Mouse (Mus musculus): ENCODE data around the gene Gpr152. TPM values are rescaled to one million over a fixed set of nuclear protein-coding genes. Genes with fewer than 3 reads are reported as not detected.

Gpr152 gene
- polyA plus RNA-seq, 1 experiment from 2014 or later: not detected

DNA sequence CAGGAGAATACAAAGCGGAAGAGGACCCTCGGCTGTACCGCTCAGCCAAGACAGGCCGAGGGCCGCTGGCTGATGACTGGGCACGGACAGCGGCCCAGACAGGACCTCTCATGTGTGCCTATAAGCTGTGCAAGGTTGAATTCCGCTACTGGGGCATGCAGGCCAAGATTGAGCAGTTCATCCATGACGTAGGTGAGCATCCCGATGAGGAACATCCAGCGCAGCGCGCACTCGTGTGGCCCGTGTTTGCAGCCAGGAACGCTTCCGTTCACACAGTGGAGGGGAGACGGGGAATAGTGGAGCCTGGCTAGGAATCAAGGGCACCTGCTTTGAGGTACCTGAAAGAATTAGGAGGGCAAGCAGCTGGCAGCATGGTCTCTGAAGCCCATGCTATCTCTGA, 36.3 kb upstream of the Gpr152 start:
- no peak overlapping the region for H3K9ac ChIP-seq (ENCODE audit: low read depth, low read length)
- DNase-seq (ENCODE audit: low spot score): no peak
- H3K27ac ChIP-seq (ENCODE audit: low read depth, low read length): no peak overlapping the region
- H3K27me3 ChIP-seq (ENCODE audit: control insufficient read depth, insufficient read depth, low read length): peaks cover 23% of the 10 kb centered on the region
- peaks cover 14% of the 10 kb centered on the region for H3K4me1 ChIP-seq (replicated peaks; ENCODE audit: control insufficient read depth, insufficient read depth, low read length)
- 94% methylated on average over 18 of the region's 18 CpGs for WGBS
- ATAC-seq (ENCODE audit: low FRiP score): no peak
- no peak overlapping the region for H3K4me3 ChIP-seq (ENCODE audit: low read depth, low read length)
- H3K36me3 ChIP-seq (ENCODE audit: control insufficient read depth, insufficient read depth, low read length): no peaks in the 10 kb centered on the region
- no peaks in the 10 kb centered on the region for H3K9me3 ChIP-seq (ENCODE audit: control insufficient read depth, low read length)
- H3K4me2 ChIP-seq (replicated peaks; ENCODE audit: low read depth, low read length): no peak overlapping the region

DNA sequence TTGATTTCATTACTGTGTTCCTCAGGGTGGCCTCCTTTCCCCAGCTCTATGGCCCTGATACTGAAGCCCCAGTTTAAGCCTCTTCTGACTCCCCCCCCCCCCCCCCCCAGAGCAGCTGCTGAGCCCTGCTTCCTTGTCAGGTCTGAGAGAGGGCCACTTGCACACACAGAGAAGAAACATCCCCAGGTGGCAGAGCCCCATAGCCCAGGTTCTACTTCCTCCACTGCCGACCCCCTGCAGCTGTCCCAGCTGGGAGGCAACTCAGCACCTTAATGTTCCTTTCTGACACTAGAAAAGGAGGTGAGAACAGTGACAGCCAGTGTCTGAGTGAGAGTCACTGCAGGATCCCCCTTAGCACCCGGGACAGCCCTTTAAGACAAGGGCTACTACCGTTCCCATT, 35.8 kb upstream of the Gpr152 start:
- no peaks in the 10 kb centered on the region for H3K9me3 ChIP-seq (ENCODE audit: control insufficient read depth, low read length)
- ATAC-seq (ENCODE audit: low FRiP score) (no peak), DNase-seq (ENCODE audit: low spot score) (no peak)
- 75% methylated on average over 3 of the region's 3 CpGs for WGBS
- H3K4me1 ChIP-seq (replicated peaks; ENCODE audit: control insufficient read depth, insufficient read depth, low read length): peaks cover 13% of the 10 kb centered on the region
- no peak overlapping the region for H3K4me3 ChIP-seq (ENCODE audit: low read depth, low read length)
- H3K4me2 ChIP-seq (replicated peaks; ENCODE audit: low read depth, low read length): no peak overlapping the region
- no peaks in the 10 kb centered on the region for H3K36me3 ChIP-seq (ENCODE audit: control insufficient read depth, insufficient read depth, low read length)
- peaks cover 23% of the 10 kb centered on the region for H3K27me3 ChIP-seq (ENCODE audit: control insufficient read depth, insufficient read depth, low read length)
- H3K27ac ChIP-seq (ENCODE audit: low read depth, low read length): no peak overlapping the region
- no peak overlapping the region for H3K9ac ChIP-seq (ENCODE audit: low read depth, low read length)

DNA sequence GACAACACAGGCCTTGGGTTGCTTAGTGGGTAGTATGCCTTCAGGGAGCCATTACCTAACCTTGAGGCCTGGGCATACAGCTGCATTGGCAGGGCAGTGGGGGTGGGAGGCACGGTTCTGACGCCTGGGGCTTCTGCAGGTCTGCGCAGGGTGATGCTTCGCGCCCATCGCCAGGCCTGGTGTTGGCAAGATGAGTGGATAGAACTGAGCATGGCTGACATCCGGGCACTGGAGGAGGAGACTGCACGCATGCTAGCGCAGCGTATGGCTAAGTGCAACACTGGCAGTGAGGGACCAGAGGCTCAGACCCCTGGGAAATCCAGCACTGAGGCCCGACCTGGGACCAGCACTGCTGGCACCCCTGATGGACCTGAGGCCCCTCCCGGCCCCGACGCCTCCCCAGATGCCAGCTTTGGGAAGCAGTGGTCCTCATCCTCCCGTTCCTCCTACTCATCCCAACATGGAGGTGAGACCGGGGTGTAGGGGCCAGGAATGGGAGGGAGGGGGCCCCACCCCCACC, 34.9 kb upstream of the Gpr152 start:
- no peak overlapping the region for H3K4me3 ChIP-seq (ENCODE audit: low read depth, low read length)
- no peak for ATAC-seq (ENCODE audit: low FRiP score)
- no peak overlapping the region for H3K9ac ChIP-seq (ENCODE audit: low read depth, low read length)
- peaks cover 10% of the 10 kb centered on the region for H3K4me1 ChIP-seq (replicated peaks; ENCODE audit: control insufficient read depth, insufficient read depth, low read length)
- H3K27me3 ChIP-seq (ENCODE audit: control insufficient read depth, insufficient read depth, low read length): peaks cover 21% of the 10 kb centered on the region
- no peak for DNase-seq (ENCODE audit: low spot score)
- no peak overlapping the region for H3K27ac ChIP-seq (ENCODE audit: low read depth, low read length)
- 86% methylated on average over 16 of the region's 16 CpGs for WGBS
- no peaks in the 10 kb centered on the region for H3K36me3 ChIP-seq (ENCODE audit: control insufficient read depth, insufficient read depth, low read length)
- no peaks in the 10 kb centered on the region for H3K9me3 ChIP-seq (ENCODE audit: control insufficient read depth, low read length)
- no peak overlapping the region for H3K4me2 ChIP-seq (replicated peaks; ENCODE audit: low read depth, low read length)

DNA sequence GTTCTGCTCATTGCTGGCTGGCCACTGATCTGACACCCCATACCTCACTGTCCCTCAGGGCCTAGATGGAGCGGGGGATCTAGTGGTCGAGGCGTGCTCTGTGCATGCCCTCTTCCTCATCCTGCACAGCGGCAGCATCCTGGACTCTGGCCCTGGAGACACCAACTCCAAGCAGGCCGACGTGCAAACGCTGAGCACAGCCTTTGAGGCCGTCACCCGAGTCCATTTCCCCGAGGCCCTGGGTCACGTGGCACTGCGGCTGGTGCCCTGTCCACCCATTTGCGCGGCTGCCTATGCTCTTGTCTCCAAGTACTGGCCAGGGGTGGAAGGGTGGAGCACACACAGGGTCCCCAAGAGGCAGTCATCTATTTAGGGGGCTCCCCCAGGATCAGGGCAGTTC, 32.9 kb upstream of the Gpr152 start:
- ATAC-seq (ENCODE audit: low FRiP score): no peak
- WGBS: 89% methylated on average over 14 of the region's 14 CpGs

DNA sequence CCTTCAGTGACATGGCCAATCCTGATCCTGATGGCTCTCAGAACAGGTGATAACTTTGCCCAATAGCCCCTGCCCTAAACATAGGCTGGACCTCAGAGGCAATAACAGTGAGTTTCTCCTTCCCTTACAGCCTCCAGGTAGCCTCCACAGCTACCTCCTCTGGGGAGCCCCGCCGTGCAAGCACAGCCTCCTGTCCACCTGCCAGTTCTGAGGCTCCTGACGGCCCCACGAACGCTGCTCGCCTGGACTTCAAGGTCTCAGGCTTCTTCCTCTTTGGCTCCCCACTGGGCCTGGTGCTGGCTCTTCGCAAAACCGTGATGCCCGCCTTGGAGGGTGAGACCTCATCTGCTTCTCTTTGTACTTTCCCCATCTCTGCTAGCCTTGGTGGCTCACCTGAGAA, 31.1 kb upstream of the Gpr152 start:
- Histone ChIP-seq H3K4me1 (replicated peaks; ENCODE audit: control insufficient read depth, insufficient read depth, low read length) (no peaks in the 10 kb centered on the region), H3K27ac (ENCODE audit: low read depth, low read length) (no peak overlapping the region), H3K9me3 (ENCODE audit: control insufficient read depth, low read length) (no peaks in the 10 kb centered on the region), H3K4me2 (replicated peaks; ENCODE audit: low read depth, low read length) (no peak overlapping the region), H3K9ac (ENCODE audit: low read depth, low read length) (no peak overlapping the region), H3K4me3 (ENCODE audit: low read depth, low read length) (no peak overlapping the region), H3K27me3 (ENCODE audit: control insufficient read depth, insufficient read depth, low read length) (no peaks in the 10 kb centered on the region), H3K36me3 (ENCODE audit: control insufficient read depth, insufficient read depth, low read length) (no peaks in the 10 kb centered on the region)
- ATAC-seq (ENCODE audit: low FRiP score) (no peak), DNase-seq (ENCODE audit: low spot score) (no peak)
- 84% methylated on average over 9 of the region's 9 CpGs for WGBS

More for the DNA sequence above, 32.9 kb upstream of the Gpr152 start:
- no peaks in the 10 kb centered on the region for H3K9me3 ChIP-seq (ENCODE audit: control insufficient read depth, low read length)
- H3K4me3 ChIP-seq (ENCODE audit: low read depth, low read length): no peak overlapping the region
- H3K27me3 ChIP-seq (ENCODE audit: control insufficient read depth, insufficient read depth, low read length): peaks cover 7% of the 10 kb centered on the region
- no peaks in the 10 kb centered on the region for H3K36me3 ChIP-seq (ENCODE audit: control insufficient read depth, insufficient read depth, low read length)
- no peak overlapping the region for H3K27ac ChIP-seq (ENCODE audit: low read depth, low read length)
- no peak overlapping the region for H3K9ac ChIP-seq (ENCODE audit: low read depth, low read length)
- H3K4me1 ChIP-seq (replicated peaks; ENCODE audit: control insufficient read depth, insufficient read depth, low read length): no peaks in the 10 kb centered on the region
- DNase-seq (ENCODE audit: low spot score): no peak
- no peak overlapping the region for H3K4me2 ChIP-seq (replicated peaks; ENCODE audit: low read depth, low read length)

DNA sequence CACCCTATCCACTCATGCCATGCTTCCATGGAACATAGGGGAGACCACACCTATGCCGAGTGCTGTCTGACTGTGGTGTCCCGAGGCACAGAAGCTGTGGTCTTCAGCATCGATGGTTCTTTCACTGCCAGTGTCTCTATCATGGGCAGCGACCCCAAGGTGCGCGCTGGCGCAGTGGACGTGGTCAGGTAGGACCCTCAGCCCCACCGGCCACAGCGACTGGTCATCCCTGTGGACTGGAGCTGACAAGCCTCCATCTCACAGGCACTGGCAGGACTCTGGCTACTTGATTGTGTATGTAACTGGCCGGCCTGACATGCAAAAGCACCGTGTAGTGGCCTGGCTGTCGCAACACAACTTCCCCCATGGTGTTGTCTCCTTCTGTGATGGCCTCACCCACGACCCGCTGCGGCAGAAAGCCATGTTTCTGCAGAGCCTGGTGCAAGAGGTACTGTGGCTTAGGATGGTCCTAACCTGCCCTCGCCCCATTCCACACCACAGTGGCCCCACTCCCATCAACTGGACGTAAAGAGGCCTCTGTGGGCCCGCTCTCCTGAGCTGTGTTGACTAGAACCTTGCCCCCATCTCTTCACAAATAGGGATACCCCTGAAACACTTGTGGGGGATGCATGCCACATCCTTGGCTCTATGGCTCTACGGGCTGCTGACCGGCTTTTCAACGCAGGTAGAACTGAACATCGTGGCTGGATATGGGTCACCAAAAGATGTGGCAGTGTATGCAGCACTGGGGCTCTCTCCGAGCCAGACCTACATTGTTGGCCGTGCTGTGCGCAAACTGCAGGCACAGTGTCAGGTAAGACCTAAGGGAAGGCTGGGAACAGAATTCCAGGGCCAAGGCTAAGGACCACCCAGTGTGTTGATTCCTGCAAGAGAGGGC, 27.3 kb upstream of the Gpr152 start:
- Histone ChIP-seq H3K36me3 (ENCODE audit: control insufficient read depth, insufficient read depth, low read length) (0 out of 2 replicates have a peak, but pooled peaks cover 2% of the 10 kb centered on the region), H3K4me3 (ENCODE audit: low read depth, low read length) (no peak overlapping the region), H3K9ac (ENCODE audit: low read depth, low read length) (no peak overlapping the region), H3K27ac (ENCODE audit: low read depth, low read length) (no peak overlapping the region), H3K27me3 (ENCODE audit: control insufficient read depth, insufficient read depth, low read length) (no peaks in the 10 kb centered on the region), H3K4me2 (replicated peaks; ENCODE audit: low read depth, low read length) (no peak overlapping the region), H3K4me1 (replicated peaks; ENCODE audit: control insufficient read depth, insufficient read depth, low read length) (no peaks in the 10 kb centered on the region), H3K9me3 (ENCODE audit: control insufficient read depth, low read length) (no peaks in the 10 kb centered on the region)
- ATAC-seq (ENCODE audit: low FRiP score): no peak
- DNase-seq (ENCODE audit: low spot score): no peak
- WGBS: 92% methylated on average over 26 of the region's 26 CpGs

DNA sequence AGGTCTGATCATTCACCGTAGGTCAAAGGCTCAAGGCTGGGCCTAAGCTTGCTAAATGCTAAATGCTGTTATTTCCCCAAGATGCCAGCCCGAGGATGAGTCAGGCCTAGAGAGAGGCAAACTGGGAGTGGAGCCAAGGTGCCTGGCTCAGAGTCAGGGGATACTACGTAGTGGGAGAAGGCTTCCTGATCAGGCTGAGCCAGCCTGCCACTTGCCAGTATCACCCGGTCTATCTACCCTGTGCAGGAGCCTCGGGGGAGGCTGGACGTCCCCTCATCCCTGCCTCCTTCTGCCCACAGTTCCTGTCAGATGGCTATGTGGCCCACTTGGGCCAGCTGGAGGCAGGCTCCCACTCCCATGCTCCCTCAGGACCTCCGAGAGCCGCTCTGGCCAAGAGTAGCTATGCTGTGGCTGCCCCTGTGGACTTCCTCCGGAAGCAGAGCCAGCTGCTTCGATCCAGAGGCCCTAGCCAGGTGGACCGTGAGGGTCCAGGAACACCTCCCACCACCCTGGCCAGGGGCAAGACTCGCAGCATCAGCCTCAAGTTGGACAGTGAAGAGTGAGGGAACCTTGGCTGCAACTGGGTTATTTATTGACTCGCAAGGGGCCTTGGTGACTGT, 26.3 kb upstream of the Gpr152 start:
- H3K36me3 ChIP-seq (ENCODE audit: control insufficient read depth, insufficient read depth, low read length): 0 out of 2 replicates have a peak, but pooled peaks cover 2% of the 10 kb centered on the region
- no peak overlapping the region for H3K4me3 ChIP-seq (ENCODE audit: low read depth, low read length)
- WGBS: 88% methylated on average over 13 of the region's 13 CpGs
- ATAC-seq (ENCODE audit: low FRiP score) (no peak), DNase-seq (ENCODE audit: low spot score) (no peak)
- H3K27ac ChIP-seq (ENCODE audit: low read depth, low read length): no peak overlapping the region
- H3K9ac ChIP-seq (ENCODE audit: low read depth, low read length): no peak overlapping the region
- H3K9me3 ChIP-seq (ENCODE audit: control insufficient read depth, low read length): no peaks in the 10 kb centered on the region
- H3K4me1 ChIP-seq (replicated peaks; ENCODE audit: control insufficient read depth, insufficient read depth, low read length): no peaks in the 10 kb centered on the region
- H3K4me2 ChIP-seq (replicated peaks; ENCODE audit: low read depth, low read length): no peak overlapping the region
- H3K27me3 ChIP-seq (ENCODE audit: control insufficient read depth, insufficient read depth, low read length): no peaks in the 10 kb centered on the region

DNA sequence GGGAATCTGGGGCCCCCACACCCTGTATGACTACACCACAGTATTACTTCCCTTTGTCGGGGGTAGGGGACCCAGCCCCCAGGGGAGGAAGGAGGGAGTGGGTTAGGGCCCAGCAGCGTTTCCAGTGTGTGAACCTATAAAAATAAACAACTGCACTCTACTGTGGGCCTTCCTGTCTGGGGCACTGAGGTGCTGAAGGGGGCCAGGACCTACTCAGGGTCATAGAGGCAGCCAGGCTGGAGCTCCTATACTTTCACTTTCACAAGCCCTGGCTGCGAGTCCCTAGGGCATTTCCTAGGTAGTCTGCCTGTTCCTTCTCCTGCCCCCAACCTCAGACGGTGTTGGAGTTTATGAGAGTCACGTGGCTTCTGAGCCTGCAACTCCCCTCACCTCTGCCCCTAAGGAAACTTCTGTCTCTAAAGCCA, 25.8 kb upstream of the Gpr152 start:
- H3K4me2 ChIP-seq (replicated peaks; ENCODE audit: low read depth, low read length): no peak overlapping the region
- H3K27me3 ChIP-seq (ENCODE audit: control insufficient read depth, insufficient read depth, low read length): no peaks in the 10 kb centered on the region
- no peak for ATAC-seq (ENCODE audit: low FRiP score)

More for the DNA sequence above, 25.8 kb upstream of the Gpr152 start:
- H3K27ac ChIP-seq (ENCODE audit: low read depth, low read length): no peak overlapping the region
- 0 out of 2 replicates have a peak, but pooled peaks cover 2% of the 10 kb centered on the region for H3K36me3 ChIP-seq (ENCODE audit: control insufficient read depth, insufficient read depth, low read length)
- no peak for DNase-seq (ENCODE audit: low spot score)
- no peak overlapping the region for H3K9ac ChIP-seq (ENCODE audit: low read depth, low read length)
- H3K9me3 ChIP-seq (ENCODE audit: control insufficient read depth, low read length): no peaks in the 10 kb centered on the region
- H3K4me3 ChIP-seq (ENCODE audit: low read depth, low read length): no peak overlapping the region
- H3K4me1 ChIP-seq (replicated peaks; ENCODE audit: control insufficient read depth, insufficient read depth, low read length): no peaks in the 10 kb centered on the region
- WGBS: 62% methylated on average over 5 of the region's 5 CpGs
